Mouse (Mus musculus) retina, postnatal 1 day (tissue): ENCODE measurements at regions not wholly inside any gene's neighbourhood (a gene's known extent, or its start where the extent isn't known, plus 50 kb on each side); places are given as distances from the start of the nearest gene placed in this dataset.

Experiments
- DNase-seq: peaks from one replicate; pipeline ENCODE4 v3.0.0-alpha.2; 2012

GRCm38 (mm10) chr13:84771956-84772355 lies 417.3 kb upstream of the Ccnh start:
- no peak for DNase-seq

DNA sequence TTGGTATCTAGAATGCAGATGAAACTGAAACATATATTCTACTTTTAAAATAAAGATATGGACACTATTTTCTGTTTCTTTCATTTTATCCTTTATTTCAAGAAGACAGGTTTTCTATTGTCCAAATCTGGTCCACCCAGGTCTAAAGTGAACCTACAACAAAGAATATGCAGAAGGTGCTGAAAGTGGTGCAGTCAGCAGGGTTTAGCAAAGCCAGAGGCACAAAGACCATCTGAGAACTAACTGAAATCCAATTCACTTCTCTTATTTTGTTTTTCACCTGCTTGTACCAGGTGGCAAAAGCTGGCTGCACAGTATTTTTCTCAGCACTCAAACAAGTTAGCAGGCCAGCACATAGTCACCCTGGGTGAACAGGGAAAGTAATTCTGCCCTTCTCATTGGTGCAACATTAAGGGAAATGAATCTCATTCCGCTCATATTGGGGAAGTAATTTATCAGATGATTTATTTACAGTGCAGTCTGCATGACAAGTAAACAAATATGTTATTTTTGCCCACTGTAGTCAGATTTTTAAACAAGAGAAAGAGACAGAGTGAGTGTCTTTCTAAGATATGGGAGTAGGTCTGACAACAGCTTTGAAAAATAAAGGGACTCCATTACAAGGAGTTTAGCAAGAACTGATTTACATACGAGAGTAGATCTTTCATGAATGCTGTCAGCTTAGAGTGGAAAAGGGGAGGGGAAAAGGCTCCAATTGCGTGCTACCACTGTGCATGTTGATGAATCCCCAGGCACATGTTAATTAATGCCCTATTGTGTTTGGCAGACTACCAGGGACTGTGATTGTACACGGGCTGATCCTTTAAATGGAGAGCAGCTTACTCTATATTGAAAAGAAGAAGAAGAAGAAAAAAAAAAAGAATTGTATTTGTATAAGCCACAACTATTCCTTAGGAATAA lies 405.9 kb upstream of the Ccnh start:
- DNase-seq: peak; percentile 87

DNA sequence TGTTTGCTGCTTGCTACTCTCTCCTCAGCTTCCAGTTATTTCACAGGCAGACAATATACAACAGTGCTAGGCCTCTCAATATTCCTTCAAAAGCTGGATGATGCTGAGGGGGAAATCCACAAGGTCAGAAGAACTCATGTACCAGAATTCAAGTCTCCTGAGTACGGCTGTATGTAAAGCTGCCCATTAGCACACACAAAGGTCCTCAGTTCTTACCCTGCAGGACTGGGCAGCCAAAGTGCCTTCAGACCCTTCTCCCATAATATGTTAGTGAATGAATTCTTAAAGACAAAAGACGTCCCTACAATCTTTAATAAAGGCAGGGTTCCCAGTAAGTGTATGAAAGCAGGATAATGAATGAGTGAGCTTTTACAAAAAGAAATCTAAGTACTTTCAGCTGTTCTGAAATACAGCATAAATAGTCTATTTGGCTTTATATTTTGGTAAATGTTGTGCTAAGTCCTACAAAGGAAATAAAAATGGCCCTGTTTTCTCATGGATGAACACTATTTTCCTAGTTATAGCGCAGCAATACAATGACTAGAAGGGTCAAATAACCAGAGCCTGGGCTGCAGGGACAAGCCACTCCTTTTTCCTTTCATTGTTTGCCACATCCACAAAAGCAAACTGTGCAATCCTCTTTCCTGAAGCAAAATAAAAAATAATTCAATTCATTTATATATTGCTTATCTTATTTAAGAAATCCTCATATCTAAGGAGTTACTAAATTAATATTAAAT lies 384.8 kb upstream of the Ccnh start:
- DNase-seq: no peak

DNA sequence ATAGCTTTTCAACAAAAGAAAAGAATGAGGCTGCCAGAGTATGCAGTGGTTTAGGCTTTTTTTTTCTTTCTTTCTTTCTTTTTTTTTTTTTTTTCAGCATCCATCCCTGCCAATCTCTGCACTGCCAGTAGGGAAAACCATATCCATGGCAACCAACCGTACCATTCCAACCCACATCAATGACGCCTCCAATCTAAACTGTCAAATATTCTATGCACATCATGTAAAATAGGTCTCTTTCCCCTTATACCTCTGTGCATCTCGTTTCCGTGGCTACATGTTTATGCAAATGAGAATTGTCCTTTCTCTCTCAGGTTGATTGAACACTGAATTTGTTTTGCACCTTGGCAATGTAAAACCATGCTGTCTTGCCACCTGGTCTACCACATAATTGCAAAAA lies 384.0 kb upstream of the Ccnh start:
- peak; percentile 37 for DNase-seq

DNA sequence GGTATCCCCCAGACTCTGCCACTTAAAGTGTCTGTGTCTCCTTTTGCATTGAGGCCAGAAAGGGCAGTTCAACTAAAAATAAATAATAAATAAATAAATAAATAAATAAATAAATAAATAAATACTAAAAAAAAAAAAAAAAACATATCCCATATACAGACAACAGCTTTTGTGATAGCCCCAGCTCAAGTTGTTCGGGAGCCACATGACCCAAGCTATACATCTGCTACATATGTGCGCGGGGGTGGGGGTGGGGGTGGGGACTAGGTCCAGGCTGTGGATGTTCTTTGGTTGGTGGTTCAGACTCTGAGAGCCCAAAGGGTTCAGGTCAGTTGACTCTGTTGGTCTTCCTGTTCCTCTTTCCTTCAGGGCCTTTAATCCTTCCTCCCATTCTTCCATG lies 379.6 kb upstream of the Ccnh start:
- no peak for DNase-seq
